Mouse (Mus musculus) A20 (cell line): ENCODE results near the gene Dpep1.

Experiments used
- DNase-seq: peaks from one replicate; pipeline ENCODE4 v3.0.0-alpha.2; 2011; ENCODE audit warnings: low read depth, low spot score

Gene Dpep1

DNA sequence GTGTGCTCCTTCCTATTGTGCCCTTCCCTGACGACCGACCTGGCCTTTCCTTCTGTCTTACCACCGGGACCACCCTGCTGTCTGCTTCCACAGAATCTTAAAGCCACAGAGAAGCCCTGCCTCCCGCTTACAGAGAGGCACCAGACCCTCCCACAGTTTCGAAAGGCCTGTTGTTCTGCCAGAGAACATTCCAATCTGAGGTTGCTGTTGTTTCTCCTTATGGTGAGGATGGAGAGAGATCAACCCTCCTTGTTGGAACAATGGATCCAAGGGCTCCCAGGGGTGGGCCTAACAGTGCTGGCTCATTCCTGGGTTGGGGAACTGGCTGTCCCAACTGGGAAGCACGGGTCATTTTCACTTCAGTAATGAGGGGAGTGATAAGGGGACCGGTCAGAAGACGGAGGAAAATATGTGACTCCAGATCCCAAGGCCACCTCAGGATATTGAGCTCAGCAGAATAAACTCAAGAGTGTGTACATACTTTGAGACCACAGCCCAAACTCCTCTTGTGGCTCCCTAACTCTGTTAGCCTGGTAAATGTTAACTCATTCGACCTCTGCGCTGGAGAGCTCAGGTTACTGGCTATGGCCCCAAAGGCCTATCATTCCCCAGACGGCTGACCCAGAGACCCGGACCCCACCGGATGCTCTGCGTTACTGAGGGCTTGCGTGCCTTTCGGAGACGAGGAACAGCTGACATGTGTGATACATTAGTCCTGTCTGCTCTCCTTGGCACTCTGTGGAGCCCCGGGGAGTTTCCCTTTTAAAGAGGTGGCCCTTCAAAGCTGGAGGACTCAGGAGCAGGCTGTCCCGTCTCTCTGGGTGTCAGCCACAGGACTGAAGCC is at the start of gene Dpep1:
Gene Dpep1, plus strand, starts transcription at position 677 of the 844 bp plus-strand sequence.
- DNase-seq = no peak

DNA sequence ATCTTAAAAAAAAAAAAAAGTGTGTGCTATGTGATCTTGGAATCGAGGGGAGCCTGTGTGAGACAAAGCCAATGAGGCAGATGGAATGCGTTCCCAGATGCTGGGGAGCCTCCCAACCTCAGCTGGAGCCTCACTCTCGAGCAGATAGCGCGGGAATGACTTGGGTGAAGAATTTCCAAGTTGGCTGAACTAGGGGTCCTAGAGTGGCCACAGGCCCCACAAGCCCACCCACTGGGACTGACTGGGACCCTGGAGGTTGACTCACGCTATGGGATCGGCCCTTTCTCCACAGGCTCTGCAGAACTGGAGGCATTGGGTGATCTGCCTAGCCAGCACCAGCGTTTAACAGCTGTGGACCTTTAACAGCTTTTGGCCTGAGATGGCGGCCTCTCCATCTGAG is 49.8 kb upstream of the Dpep1 start:
- no peak for DNase-seq

DNA sequence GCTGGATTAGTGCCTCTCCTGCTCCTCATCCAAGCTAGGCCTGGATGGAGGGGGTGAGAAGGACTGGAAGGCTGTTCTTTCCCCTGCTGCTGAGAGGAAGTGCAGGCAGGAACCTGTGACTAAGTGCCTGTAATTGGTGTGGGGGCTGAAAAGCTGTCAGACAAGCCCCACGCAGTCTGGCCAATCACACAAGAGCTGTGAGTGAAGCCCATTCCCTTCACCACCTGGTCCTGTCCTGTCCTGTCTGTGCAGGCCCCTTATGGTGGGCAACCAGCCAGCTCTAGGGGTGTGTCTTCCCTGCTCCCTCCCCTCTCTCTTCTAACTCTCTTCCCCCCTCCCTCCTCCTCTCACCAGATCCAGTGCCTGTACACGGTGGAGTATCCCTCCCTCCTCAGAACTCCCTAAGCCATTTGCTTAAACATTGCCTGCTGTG is 48.4 kb upstream of the Dpep1 start:
- no peak for DNase-seq

DNA sequence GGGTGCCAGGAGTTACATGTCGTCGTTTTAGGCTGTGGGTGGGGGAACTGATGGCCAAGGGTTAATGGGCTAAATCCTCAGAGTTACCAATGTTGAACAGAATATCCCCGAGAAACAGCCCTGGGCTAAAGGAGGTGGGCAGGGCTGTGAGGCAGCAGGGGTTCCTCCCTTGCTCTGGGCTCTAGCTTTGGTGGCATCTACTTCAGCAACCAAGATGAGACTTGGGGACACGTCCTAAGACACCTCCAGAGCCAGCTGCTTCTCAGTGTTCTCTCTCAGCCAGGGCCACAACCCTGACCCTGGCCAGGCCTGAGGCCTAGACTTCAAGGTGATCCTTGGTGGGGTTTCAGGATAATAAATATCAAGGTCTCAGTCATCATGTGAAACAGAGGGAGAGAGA is 47.3 kb upstream of the Dpep1 start:
- no peak for DNase-seq

DNA sequence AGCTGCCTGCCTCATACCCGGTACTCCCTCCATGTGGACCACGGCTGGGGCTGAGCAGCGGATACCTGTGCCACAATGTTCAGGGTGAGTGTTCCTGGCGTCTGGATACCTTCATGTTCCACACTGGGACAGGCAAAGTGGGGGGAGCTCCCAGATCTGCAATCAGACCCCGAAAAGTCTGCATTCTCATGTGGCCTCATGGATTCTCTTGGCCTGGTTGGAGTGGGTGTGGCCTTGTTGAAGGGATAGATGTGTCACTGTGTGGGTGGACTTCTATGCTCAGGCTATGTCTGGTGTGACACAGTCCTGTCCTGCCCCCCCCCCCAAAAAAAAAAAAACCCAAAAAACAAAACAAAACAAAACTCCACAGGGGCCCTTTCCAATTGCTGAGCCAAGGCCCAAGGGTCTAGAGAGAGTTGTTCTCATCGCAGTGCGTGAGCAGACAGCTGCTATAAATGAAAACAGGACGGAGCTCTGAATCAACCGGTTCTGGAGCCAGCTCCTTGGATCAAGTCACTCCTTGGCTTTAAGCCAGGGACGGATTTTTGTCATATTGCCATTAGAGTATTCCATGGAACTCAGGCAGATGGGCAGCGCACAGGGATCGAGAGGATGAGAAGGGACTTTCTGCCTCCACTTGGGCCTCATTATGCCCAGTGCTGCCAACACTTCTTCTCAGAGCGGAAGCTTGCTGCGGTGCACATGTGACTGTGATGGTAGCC is 44.1 kb upstream of the Dpep1 start:
- no peak for DNase-seq

DNA sequence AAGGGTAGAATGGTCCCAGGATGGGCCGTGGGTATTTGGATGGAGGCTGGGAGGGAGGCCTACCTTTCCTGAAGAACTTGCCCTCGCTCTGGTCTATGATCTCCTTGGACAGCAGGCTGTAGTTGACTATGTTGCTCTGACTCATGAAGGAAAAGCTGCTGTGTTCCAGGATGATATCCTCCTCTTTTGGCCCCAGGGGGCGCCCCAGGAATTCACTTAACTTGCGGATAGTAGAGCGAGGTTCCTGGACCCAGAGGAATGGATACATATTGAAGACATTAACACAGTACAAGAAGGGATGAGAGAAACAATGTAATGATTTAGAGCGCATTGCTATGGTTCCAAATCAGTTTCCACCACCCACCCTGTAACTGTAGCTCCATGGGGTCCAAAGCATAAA is 40.8 kb upstream of the Dpep1 start:
- DNase-seq = no peak

DNA sequence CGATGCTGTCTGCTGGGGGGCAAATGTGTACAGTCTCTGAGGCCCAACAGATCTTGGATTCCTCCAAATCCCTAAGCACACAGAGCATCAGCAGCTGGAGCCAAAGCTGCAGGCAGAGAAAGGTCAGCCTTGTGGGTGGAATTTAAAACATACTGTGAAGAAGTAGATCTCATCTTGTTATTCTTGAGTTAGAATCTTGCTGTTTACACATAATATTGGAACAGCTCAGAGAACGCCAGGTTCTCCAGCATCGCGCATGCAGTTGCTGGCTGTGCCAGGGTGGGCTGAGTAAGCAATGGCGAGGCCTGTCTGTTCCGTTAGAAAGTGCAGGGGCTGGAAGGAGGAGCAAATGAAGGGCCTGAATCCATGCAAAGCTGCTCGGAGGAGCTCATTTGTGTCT is 39.7 kb upstream of the Dpep1 start:
- no peak for DNase-seq

DNA sequence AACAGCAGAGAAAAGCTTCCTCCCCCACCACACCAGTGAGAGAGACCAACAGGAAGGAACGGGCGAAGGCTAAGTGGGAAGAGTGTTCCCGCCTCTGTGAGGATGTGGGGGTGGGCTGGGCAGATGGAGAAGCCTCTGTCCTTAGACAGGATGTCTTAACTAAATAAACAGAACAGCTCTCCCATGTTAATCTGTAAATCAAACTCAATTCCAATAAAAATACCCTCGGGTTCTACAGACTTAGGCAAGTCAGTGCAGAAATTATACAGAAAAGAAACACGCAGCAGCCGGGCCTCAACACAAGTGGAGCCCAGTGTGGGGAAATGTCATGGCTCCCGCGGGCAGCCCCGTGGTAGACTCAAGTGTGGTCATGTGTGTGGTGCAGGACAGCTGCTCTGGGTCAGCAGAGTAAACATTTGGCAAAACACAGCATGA is 35.3 kb upstream of the Dpep1 start:
- no peak for DNase-seq

DNA sequence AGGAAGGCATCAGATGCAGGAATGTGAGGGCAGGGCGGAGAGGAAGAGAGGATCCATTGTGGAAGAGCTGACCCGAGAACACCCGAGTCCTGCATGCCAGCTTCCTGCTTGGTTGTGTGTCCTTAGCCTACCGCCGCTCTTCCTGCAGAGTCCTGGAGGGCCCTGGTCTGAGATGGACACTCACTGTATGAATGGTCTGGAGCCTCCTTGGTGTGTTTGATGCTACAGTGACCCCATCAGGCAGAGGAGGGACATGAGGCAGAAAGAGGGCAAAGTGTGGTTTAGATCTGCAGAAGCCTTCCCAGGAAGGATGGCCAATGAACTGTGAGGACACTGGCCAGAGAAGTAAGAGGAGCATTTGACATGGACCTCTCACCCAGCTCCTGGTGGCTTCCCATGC is 30.9 kb upstream of the Dpep1 start:
- DNase-seq = no peak

DNA sequence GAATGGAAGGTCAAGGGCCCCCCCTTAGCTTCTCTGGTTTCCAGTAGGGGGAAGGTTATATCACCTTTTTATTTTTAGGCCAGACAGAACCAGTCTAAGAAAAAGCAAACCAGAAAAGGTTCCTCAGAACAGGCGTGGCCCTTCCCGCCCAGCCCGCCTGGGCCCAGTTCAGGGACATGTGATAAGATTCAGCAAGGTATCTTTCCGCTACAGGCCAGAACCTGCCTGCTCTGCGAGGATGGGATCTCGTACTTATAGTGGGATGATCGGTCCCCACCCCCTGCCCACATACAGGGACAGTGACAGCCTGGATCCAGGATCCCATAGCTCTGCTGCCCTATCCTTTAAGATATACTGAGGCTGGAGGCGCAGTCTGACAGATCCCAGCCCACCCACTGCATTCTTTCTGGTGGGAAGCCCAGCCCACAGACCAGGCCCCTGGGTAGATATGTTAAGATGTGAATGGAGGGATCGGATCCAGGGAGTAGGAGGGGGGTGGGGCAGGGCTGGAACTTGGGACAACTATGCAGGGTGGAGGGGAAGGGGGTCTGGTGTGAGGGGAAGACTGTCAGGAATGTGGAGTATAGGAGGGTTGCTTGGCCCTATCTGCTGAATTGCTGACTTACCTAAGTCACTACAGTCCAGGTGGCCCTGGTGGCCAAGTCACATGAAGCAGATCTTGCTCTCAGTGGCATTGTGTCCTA is 29.8 kb upstream of the Dpep1 start:
- DNase-seq = no peak

DNA sequence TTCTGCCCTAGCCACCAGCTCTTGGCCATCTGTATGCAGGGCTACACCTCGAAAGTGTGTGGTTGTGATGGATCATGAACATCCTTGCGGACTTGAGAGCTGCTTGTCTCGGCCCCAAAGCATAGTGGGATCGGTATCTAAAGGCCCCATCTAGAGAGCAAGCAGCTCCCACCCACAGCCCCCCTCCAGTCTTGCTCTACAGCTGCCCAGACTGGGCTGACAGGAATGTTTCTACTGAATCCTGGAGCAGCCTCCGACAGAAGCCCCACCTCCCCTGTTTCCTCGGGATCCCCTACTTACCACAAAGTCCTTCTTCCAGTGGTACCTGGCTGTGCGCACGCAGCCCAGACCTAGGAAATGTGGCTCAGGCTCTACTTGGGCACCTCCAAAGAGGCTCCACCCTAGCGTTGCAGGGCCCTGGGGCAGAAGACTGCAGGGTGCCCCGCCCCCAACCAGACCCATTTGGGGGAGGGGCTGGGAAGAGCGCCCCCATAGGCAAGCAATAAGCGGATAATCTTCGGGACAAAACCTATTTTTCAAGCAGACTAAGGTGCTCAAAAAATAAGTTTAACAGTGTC is 28.1 kb upstream of the Dpep1 start, which contains the start of gene Sult5a1:
Gene Sult5a1, minus strand, starts transcription at position 428 of the 578 bp plus-strand sequence.
- DNase-seq = no peak

DNA sequence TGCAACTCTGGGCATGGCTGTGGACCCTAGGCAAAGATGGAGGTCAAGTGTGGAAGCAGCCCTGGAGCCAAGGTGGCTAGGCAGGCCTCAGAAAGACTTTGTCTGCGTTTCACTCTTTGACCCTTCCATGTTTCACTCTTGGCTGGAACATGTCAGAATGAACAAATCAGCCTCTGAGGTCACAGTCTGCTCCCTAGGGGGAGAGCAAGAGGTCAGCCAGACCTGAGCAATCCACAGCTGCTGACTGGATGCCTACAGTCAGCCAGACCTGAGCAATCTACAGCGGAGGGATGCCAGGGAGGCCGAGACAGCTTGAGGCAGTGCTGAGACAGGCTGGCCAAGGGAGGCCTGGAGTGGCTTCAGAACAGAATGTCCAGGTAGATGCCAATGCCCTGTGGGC is 4.7 kb upstream of the Dpep1 start:
- no peak for DNase-seq

DNA sequence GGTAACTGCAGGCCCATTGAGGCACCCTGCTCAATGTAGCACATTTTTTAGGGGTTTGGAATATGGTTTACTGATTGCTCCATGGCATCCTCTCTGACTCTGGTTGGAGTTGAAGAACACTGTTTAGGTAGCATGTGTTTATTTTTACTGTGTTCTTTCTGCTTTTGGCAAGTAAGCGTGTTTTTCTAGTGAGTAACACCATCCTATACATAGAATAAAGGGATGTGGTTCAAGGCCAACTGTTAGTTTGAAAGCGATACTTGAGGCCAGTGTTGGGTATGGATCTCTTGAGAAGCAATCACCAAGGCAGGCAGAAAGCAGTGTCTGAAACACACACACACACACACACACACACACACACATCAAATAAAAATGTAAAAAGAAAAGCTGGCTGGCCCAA is 2.0 kb downstream of the Dpep1 start:
- DNase-seq = no peak

DNA sequence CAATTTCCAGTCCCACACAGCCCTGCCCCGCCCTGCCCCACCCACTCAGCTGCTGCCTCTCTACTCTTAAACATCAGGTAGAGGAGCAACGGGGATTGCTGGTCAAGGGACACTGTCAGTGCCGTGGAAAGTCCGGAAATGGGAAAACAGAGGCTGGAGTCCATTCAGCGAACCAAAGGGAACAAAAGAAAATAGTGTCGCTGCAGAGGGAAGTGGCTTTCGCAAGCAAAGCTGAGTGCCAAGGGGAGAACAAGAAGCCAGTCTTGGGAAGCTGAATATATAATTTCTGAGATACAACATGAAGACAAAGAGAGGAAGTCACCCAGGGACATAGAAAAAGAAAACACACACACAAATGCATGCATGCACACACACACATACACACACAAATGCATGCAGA is 2.8 kb downstream of the Dpep1 start:
- no peak for DNase-seq

DNA sequence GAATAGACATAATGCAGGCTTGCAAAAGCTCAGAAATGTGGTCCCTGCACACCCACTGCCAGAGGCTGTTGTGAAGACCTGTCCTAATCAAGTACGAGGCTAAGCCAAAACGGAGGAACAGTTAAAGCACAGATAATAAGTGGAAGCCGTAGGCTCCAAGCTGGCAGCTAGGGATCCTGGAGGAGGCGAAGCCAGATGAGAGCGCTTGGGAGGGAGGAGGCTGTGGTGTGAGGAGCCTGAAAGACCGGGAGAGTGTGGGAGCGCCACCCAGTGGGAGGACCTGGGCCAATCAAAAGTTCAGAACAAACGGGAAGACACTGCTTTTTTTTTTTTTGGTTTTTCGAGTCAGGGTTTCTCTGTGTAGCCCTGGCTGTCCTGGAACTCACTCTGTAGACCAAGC is 4.6 kb downstream of the Dpep1 start:
- peak; percentile 50 for DNase-seq

DNA sequence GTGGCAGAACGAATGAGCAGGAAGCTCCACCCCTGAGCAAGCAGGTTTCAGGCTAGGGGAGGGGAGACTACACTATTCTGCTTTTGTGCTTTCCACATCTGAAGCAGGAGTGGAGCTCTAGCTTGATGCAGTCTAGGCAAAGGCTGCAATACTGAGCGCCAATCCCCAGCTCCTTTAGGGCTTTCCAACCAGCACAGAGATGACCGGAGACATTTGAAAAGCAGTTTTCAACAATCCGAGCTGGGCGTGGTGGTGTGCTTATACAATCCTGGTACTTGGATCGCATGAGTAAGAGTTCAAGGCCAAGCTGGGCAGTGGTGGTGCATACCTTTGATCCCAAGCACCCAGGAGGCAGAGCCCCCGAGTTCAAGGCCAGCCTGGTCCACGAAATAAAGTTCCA is 5.9 kb downstream of the Dpep1 start:
- DNase-seq = no peak

DNA sequence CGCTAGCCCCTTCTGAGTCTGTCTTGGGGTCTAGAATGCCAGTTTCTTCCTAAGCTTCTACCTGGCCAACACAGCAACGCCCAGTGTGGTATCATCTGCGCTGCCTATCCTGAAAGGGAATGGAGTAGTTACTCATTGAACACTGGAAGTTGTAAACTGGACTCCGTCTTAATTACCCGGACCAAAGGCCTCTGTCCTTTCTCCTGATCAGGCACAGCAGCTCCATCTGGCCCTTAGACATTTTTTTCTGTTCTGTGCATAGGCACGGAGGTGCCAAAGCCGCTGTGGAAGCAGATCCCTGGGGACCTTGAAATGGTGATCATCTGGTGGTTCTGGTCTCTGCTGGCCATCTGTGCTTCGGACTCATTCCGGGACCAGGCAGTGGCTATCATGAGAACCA is 7.7 kb downstream of the Dpep1 start:
- no peak for DNase-seq

DNA sequence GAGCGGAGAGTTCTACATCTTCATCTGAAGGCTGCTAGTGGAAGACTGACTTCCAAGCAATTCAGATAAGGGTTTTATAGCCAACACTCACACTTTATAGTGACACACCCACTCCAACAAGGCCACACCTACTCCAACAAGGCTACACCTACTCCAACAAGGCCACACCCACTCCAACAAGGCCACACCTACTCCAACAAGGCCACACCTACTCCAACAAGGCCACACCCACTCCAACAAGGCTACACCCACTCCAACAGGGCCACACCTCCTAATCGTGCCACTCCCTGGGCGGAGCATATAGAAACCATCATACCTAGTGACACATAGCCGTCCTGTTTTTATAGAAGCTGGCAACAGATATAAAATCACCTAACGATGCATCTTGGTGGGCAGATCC is 11.0 kb downstream of the Dpep1 start:
- DNase-seq = peak; percentile 56

DNA sequence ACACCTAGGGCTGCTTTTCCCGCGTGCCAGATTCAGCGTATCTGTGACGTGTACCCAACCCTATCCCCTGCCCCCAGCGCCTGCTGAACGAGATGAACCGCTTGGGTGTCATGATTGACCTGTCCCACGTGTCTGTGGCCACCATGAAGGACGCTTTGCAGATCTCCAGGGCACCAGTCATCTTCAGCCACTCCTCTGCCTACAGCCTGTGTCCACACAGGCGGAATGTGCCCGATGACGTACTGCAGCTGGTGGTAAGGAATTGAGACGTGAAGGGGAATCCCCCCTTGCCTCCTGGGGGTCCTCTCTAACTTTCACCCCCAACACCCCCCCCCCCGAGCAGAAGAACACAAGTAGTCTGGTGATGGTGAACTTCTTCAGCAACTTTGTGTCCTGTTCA is 13.8 kb downstream of the Dpep1 start:
- DNase-seq = no peak

DNA sequence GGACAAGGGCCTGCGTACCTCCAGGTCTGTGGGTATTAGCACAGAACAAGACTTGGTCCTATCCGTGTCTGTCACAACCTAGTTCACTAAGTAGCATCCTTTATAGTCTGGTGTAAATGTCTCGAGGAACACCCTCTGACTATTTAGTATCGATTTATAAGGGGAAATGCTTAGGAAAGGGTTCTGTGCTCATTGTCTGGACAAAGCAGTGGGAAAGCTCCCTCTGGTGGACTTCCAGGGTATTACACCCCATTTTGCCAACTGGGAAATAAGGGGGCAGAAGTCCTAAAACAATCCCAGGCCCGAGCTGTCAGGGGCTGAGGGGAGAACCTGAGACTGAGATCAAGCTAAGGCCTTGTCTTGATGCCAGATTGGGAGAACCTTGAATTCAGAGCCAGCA is 16.2 kb downstream of the Dpep1 start:
- peak; percentile 63 for DNase-seq

DNA sequence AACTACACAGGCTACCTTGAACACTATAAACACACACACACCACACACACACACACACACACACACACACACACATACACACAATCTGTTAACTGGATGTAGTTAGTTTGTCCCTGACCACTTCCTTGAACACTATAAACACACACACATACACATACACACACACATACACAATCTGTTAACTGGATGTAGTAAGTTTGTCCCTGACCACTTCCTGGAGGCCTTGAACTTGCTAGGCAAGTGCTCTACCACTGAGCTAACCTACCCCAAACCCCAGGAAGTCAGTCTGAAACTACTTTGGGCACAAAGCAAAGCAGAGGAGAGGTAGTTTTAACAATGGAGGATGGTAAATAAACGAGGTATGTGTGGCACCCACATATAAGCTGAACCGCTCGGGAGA is 17.5 kb downstream of the Dpep1 start:
- no peak for DNase-seq

DNA sequence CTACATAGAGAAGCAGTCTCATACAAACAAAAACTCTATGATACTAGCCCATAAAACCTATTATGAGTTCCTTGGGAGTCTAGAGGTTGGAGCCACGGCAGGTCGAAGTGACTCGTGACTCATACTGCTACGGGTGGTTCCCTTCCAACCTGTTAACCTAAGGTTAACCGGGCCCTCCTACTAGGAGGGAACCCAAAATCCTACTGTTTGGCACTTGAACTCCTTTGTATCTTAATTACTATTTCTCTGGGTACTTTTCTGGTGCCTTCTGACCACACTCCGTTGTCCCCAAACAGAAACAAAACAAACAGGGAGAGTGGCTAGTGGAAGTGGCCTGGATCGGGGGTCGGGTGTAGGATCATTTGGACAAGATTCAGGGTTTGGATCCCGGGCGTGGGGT is 25.8 kb downstream of the Dpep1 start:
- DNase-seq = peak; percentile 40
